Mouse (Mus musculus): ENCODE results near the gene Nicn1.

DNA sequence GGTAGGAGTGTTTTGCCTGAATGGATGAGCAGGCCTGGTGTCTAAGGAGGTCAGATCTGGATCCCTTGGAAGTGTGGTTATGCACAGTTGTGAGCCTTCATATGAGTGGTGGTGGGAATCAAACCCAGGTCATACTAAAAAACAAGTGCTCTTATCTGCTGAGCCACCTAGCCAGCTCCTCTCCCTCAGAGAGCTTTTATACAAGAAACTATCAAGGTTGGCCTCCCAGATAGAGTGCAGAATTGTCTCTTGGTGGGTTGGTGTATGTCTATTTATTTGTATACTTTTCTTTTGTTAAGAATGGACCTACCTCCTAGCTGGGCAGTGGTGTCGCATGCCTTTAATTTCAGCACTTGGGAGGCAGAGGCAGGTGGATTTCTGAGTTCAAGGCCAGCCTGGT, 53.6 kb downstream of the Nicn1 start:
- TF ChIP-seq POLR2A (IDR thresholded peaks at IDR 0.05; ENCODE audit: extremely low read depth, insufficient read depth, low read length) (no peak), CTCF (IDR thresholded peaks at IDR 0.05; ENCODE audit: extremely low read depth, insufficient read depth, low read length) (no peak)
